Mouse (Mus musculus) gastrocnemius, postnatal 10 days (tissue): ENCODE measurements around the gene Umod. TPM values are rescaled to one million over a fixed set of nuclear protein-coding genes. Genes with fewer than 3 reads are reported as not detected.

Experiments
- DNase-seq: peaks from one replicate; pipeline ENCODE4 v3.0.0; 2021; ENCODE audit warnings: mixed read lengths
- total RNA-seq, 2 experiments: library from RNA; stranded (reverse); gene quantifications; 2 replicates each; pipeline ENCODE4 v1.2.3; 2021

Gene Umod
- total RNA-seq, 2 experiments from 2014 or later, result not detected

GRCm38 (mm10) chr7:119427180-119427616 lies 51.9 kb downstream of the Umod start:
- no peak for DNase-seq

GRCm38 (mm10) chr7:119420730-119421129 lies 58.4 kb downstream of the Umod start:
- no peak for DNase-seq

- DNase-seq, result no peak
Measured at GRCm38 (mm10) chr7:119418523-119418922, 60.6 kb downstream of the Umod start.

Other genes with a start within 250 kb of the Umod start
- not detected for gene Gp2, start 20.0 kb downstream of the Umod start, total RNA-seq
- gene Acsm5, start 40.2 kb upstream of the Umod start, total RNA-seq, result under 1 TPM in 1 of 2 experiments, not detected in 1; 0.16 TPM
- not detected for gene Pdilt, start 44.2 kb upstream of the Umod start, total RNA-seq
- not detected for gene Acsm2, start 75.1 kb upstream of the Umod start, total RNA-seq
- not detected for gene Acsm1, start 127.7 kb upstream of the Umod start, total RNA-seq
- not detected for gene Acsm4, start 210.7 kb upstream of the Umod start, total RNA-seq
- gene Thumpd1, start 241.5 kb upstream of the Umod start, total RNA-seq, result 10 to 100 TPM; 18.0 to 18.3 TPM